Mouse (Mus musculus): Measurements from ENCODE around the gene Ttc7b.

DNA sequence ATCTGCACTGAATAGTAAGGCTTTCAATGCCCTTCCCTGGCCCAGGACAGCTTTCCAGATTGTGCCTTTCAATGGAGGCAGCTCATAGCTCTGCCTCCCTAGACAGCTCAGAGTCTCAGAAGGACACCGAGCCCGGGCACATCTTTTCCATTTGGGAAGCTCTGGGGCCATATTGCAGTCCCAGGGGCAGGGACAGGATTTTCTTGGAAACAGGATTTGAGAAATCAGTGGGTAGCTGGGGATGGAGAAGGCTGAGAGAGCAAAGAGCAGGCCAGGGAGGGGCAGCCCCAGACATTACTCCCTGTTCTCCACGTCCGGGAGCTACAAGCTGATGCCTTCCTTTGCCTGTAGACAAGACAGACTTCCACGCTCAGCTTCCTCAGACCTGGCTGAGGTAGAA is 9.0 kb upstream of the Ttc7b start:
- TF ChIP-seq CTCF (IDR thresholded peaks at IDR 0.05; ENCODE audit: control insufficient read depth, insufficient read depth, insufficient replicate concordance, low read depth, low read length) = no peak
- no peak for TF ChIP-seq POLR2A (IDR thresholded peaks at IDR 0.05; ENCODE audit: control insufficient read depth, low read depth, low read length)
